Mouse (Mus musculus): Measurements from ENCODE around the gene Trim46. TPM values are rescaled to one million over a fixed set of nuclear protein-coding genes. Genes with fewer than 3 reads are reported as not detected.

Trim46 gene
- polyA plus RNA-seq, 1 experiment = 12.1 TPM

DNA sequence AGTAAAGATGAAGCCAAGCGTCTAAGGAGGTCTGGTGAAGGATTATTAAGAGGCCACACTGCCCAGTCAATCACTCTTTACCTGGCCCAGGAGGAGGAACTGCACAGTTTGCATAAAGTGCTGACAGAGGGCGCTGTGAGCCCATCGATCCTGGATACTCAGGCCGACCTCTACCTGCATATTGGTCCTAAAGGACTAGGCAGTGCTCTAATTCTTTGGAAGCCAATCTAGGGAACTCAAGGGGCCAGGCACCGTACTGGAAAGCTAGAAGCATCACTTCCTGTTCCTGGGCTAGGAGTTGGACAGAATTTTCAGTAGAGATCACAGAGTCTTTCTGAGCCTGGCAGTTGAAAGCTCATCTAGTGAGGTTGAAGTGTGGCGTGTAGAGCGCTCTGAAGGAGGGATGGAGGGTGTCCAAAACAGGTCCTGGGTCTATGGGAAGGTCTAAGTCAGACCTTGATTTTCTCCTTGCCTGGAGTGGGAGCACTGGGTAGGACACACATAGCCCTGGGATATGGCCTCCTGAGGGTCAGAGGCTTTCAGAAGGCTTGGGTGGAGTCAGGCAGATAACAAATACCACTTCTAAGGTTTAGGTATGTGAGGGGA, 4.4 kb upstream of the Trim46 start:
- Histone ChIP-seq H3K36me3 (ENCODE audit: control insufficient read depth, insufficient read depth, low read length) (no peaks in the 10 kb centered on the region), H3K27me3 (ENCODE audit: control insufficient read depth, insufficient read depth, low read length) (no peaks in the 10 kb centered on the region), H3K4me1 (replicated peaks; ENCODE audit: control insufficient read depth, insufficient read depth, low read length) (peaks cover 31% of the 10 kb centered on the region), H3K27ac (ENCODE audit: control insufficient read depth, insufficient read depth, low read length) (peak overlapping the region; percentile 39; the same call in 1 of the 2 replicates), H3K4me3 (ENCODE audit: control insufficient read depth, insufficient read depth, low read length) (no peak overlapping the region)
- 13% methylated on average over 7 of the region's 7 CpGs for WGBS
- peak; percentile 72 for DNase-seq
- TF ChIP-seq POLR2A (IDR thresholded peaks at IDR 0.05; ENCODE audit: control insufficient read depth, extremely low read depth, insufficient read depth, low read length, poor library complexity) (no peak), CTCF (IDR thresholded peaks at IDR 0.05; ENCODE audit: borderline replicate concordance, control insufficient read depth, extremely low read depth, insufficient read depth, low read length, poor library complexity) (peak; percentile 22; the same call in 1 of the 2 replicates)

DNA sequence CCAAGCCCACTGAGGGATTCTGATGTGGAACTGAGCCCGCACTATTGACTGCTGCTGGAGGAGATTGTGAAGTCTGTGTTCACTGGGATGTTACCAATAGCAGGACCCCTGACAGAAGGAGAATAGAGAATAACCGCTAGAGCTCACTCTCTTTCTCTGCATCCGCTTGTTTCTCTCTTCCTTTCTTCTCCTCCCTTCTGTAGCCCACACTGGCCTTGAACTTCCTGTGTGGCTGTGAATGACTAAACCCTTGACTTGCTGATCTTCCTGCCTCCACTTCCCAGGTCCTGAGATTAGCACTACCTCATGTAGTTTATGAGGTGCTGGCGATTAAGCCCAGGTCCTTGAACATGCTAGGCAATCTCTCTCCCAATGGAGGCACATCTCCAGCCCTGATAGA, 1.4 kb upstream of the Trim46 start:
- Histone ChIP-seq H3K27ac (ENCODE audit: control insufficient read depth, insufficient read depth, low read length) (no peak overlapping the region), H3K27me3 (ENCODE audit: control insufficient read depth, insufficient read depth, low read length) (no peaks in the 10 kb centered on the region), H3K36me3 (ENCODE audit: control insufficient read depth, insufficient read depth, low read length) (no peaks in the 10 kb centered on the region), H3K4me3 (ENCODE audit: control insufficient read depth, insufficient read depth, low read length) (no peak overlapping the region), H3K4me1 (replicated peaks; ENCODE audit: control insufficient read depth, insufficient read depth, low read length) (peaks cover 49% of the 10 kb centered on the region)
- no peak for DNase-seq
- 50% methylated on average over 4 of the region's 4 CpGs for WGBS
- TF ChIP-seq CTCF (IDR thresholded peaks at IDR 0.05; ENCODE audit: borderline replicate concordance, control insufficient read depth, extremely low read depth, insufficient read depth, low read length, poor library complexity) (no peak), POLR2A (IDR thresholded peaks at IDR 0.05; ENCODE audit: control insufficient read depth, extremely low read depth, insufficient read depth, low read length, poor library complexity) (no peak)

GRCm38 (mm10) chr3:89245688-89246171, 379 bp downstream of the Trim46 start, which contains the start of gene Krtcap2:
TSS of gene Krtcap2 (plus strand) at chr3:89245966.
- Histone ChIP-seq H3K4me3 (ENCODE audit: control insufficient read depth, insufficient read depth, low read length) (peak within 1 kb of the TSS; percentile 62), H3K27me3 (ENCODE audit: control insufficient read depth, insufficient read depth, low read length) (no peaks in the 10 kb centered on the region), H3K36me3 (ENCODE audit: control insufficient read depth, insufficient read depth, low read length) (no peaks in the 10 kb centered on the region), H3K27ac (ENCODE audit: control insufficient read depth, insufficient read depth, low read length) (peak within 1 kb of the TSS; percentile 8; the same call in 1 of the 2 replicates), H3K4me1 (replicated peaks; ENCODE audit: control insufficient read depth, insufficient read depth, low read length) (peaks cover 35% of the 10 kb centered on the region)
- 5% methylated on average over 20 of the region's 20 CpGs for WGBS
- TF ChIP-seq CTCF (IDR thresholded peaks at IDR 0.05; ENCODE audit: borderline replicate concordance, control insufficient read depth, extremely low read depth, insufficient read depth, low read length, poor library complexity) = no peak
- DNase-seq = peak; percentile 39

- H3K27me3 ChIP-seq (ENCODE audit: control insufficient read depth, insufficient read depth, low read length) = no peaks in the 10 kb centered on the region
- peak; percentile 60 for DNase-seq
- peaks cover 31% of the 10 kb centered on the region for H3K4me1 ChIP-seq (replicated peaks; ENCODE audit: control insufficient read depth, insufficient read depth, low read length)
- under 1% methylated on average over 19 of the region's 26 CpGs for WGBS
- peak overlapping the region; percentile 8; the same call in 1 of the 2 replicates for H3K27ac ChIP-seq (ENCODE audit: control insufficient read depth, insufficient read depth, low read length)
- H3K4me3 ChIP-seq (ENCODE audit: control insufficient read depth, insufficient read depth, low read length) = peak overlapping the region; percentile 23
- no peak for TF ChIP-seq POLR2A (IDR thresholded peaks at IDR 0.05; ENCODE audit: control insufficient read depth, extremely low read depth, insufficient read depth, low read length, poor library complexity)
- TF ChIP-seq CTCF (IDR thresholded peaks at IDR 0.05; ENCODE audit: borderline replicate concordance, control insufficient read depth, extremely low read depth, insufficient read depth, low read length, poor library complexity) = no peak
- no peaks in the 10 kb centered on the region for H3K36me3 ChIP-seq (ENCODE audit: control insufficient read depth, insufficient read depth, low read length)
Observed at GRCm38 (mm10) chr3:89244982-89245687, 974 bp downstream of the Trim46 start.

- H3K36me3 ChIP-seq (ENCODE audit: control insufficient read depth, insufficient read depth, low read length) = no peaks in the 10 kb centered on the region
- no peak for TF ChIP-seq CTCF (IDR thresholded peaks at IDR 0.05; ENCODE audit: borderline replicate concordance, control insufficient read depth, extremely low read depth, insufficient read depth, low read length, poor library complexity)
- TF ChIP-seq POLR2A (IDR thresholded peaks at IDR 0.05; ENCODE audit: control insufficient read depth, extremely low read depth, insufficient read depth, low read length, poor library complexity) = no peak
- 49% methylated on average over 25 of the region's 25 CpGs for WGBS
- H3K27me3 ChIP-seq (ENCODE audit: control insufficient read depth, insufficient read depth, low read length) = no peaks in the 10 kb centered on the region
- H3K27ac ChIP-seq (ENCODE audit: control insufficient read depth, insufficient read depth, low read length) = no peak overlapping the region
- H3K4me1 ChIP-seq (replicated peaks; ENCODE audit: control insufficient read depth, insufficient read depth, low read length) = peaks cover 31% of the 10 kb centered on the region
- peak; percentile 47 for DNase-seq
- peak overlapping the region; percentile 22 for H3K4me3 ChIP-seq (ENCODE audit: control insufficient read depth, insufficient read depth, low read length)
Observed at GRCm38 (mm10) chr3:89244158-89244981, 1.7 kb downstream of the Trim46 start.

- no peak overlapping the region for H3K27ac ChIP-seq (ENCODE audit: control insufficient read depth, insufficient read depth, low read length)
Observed at GRCm38 (mm10) chr3:89243609-89244008, 2.5 kb downstream of the Trim46 start.

More at GRCm38 (mm10) chr3:89243609-89244008, 2.5 kb downstream of the Trim46 start:
- Histone ChIP-seq H3K27me3 (ENCODE audit: control insufficient read depth, insufficient read depth, low read length) (no peaks in the 10 kb centered on the region), H3K4me3 (ENCODE audit: control insufficient read depth, insufficient read depth, low read length) (0 out of 2 replicates have a peak overlapping the region, but pooled peaks have one; percentile 10), H3K4me1 (replicated peaks; ENCODE audit: control insufficient read depth, insufficient read depth, low read length) (peaks cover 31% of the 10 kb centered on the region), H3K36me3 (ENCODE audit: control insufficient read depth, insufficient read depth, low read length) (no peaks in the 10 kb centered on the region)
- 23% methylated on average over 14 of the region's 14 CpGs for WGBS
- TF ChIP-seq CTCF (IDR thresholded peaks at IDR 0.05; ENCODE audit: borderline replicate concordance, control insufficient read depth, extremely low read depth, insufficient read depth, low read length, poor library complexity) (peak; percentile 83), POLR2A (IDR thresholded peaks at IDR 0.05; ENCODE audit: control insufficient read depth, extremely low read depth, insufficient read depth, low read length, poor library complexity) (0 out of 2 replicates have a peak, but pooled peaks have one; percentile 41)
- peak; percentile 86 for DNase-seq
